Mouse (Mus musculus) lung, postnatal 0 days (tissue): ENCODE results near the gene Stard8.
"Not testable (repeated sequence)": the region's sequence is repeated elsewhere in the genome, so short reads cannot be mapped to it uniquely, and the experiment has no call there.

Experiments
- CTCF ChIP-seq: IDR thresholded peaks from 2 replicates; pipeline ENCODE4 v1.5.1; 2016; ENCODE audit warnings: antibody characterized with exemption, mild to moderate bottlenecking
- EP300 ChIP-seq: IDR thresholded peaks from 2 replicates; pipeline ENCODE4 v1.6.1; 2016; ENCODE audit warnings: antibody characterized with exemption, mild to moderate bottlenecking, control low read depth

DNA sequence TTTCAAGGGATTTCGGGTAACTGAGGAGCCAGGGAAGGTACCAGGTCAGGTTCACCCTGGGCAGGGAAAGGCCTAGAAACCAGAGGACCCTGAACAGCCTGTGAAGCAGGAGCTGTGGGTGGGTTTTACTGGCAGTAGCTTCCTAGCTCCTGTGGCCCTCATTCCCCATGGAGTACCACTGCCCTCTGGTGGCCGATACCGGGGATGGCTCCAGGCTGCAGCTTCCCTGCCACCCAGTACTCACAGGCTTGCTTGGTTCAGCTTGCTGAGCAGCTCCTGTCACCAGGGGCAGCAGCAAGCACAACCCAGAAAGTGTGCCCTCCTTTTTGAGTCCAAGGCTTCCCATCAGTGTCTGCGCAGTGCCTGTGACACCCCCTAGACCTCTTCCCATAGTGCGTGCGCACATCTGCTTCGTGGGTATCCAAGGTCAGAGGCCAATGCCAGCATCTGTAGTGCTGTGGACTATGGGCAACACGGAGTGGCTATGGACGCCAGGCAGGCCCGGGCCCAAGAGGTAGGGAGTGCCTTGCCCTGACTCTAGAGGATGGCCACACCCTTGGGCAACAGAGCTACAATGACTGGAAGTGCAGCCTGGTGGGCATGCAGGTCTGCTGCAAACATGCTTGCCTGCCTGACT lies 108.2 kb downstream of the Stard8 start:
- TF ChIP-seq CTCF, EP300: not testable (repeated sequence)
